Mouse (Mus musculus) spleen, embryonic (tissue): ENCODE results near the gene Vps4a.
"Not testable (repeated sequence)": the region's sequence is repeated elsewhere in the genome, so short reads cannot be mapped to it uniquely, and the experiment has no call there.

Experiments
- CTCF ChIA-PET: fragments of 350-600 bp; sonication (Branson Sonifier 250); formaldehyde crosslinking; loops from one replicate; lab custom pipeline; 2022; lab: Charles Lee

The Vps4a gene

GRCm38 (mm10) chr8:107030650-107031576, at the start of gene Vps4a:
Gene Vps4a, plus strand, starts transcription at chr8:107031222.
- CTCF ChIA-PET: interaction anchor here (0.6 kb wide), 1 partner anchor 19 kb away, joined by 4 read pairs; no protein-coding TSS in a partner anchor

- CTCF ChIA-PET: no interaction called here
Observed at GRCm38 (mm10) chr8:106985404-106985821, 45.6 kb upstream of the Vps4a start.

- CTCF ChIA-PET: interaction anchor here (0.6 kb wide), 1 partner anchor 38 kb away, joined by 3 read pairs; no protein-coding TSS in a partner anchor
Observed at GRCm38 (mm10) chr8:106985951-106986350, 45.1 kb upstream of the Vps4a start.

- CTCF ChIA-PET: no interaction called here
Observed at GRCm38 (mm10) chr8:106987557-106987956, 43.5 kb upstream of the Vps4a start.

- CTCF ChIA-PET: no interaction called here
Observed at GRCm38 (mm10) chr8:106991393-106991792, 39.6 kb upstream of the Vps4a start.

GRCm38 (mm10) chr8:106996339-106996738, 34.7 kb upstream of the Vps4a start:
- CTCF ChIA-PET: not testable (repeated sequence)

- CTCF ChIA-PET: no interaction called here
Observed at GRCm38 (mm10) chr8:106997416-106997815, 33.6 kb upstream of the Vps4a start.

- CTCF ChIA-PET: interaction anchor here (0.9 to 1.2 kb wide), 2 partner anchors 34 to 93 kb away, joined by 5 read pairs; no protein-coding TSS in a partner anchor
Observed at GRCm38 (mm10) chr8:106999068-106999467, 32.0 kb upstream of the Vps4a start.

- CTCF ChIA-PET: interaction anchor here (0.6 to 1.0 kb wide), 4 partner anchors 11 to 329 kb away, joined by 3 to 9 read pairs (median 5); no protein-coding TSS in a partner anchor
Observed at GRCm38 (mm10) chr8:107002532-107002931, 28.5 kb upstream of the Vps4a start.

GRCm38 (mm10) chr8:107007795-107008194, 23.2 kb upstream of the Vps4a start:
- CTCF ChIA-PET: no interaction called here

GRCm38 (mm10) chr8:107012666-107013065, 18.4 kb upstream of the Vps4a start:
- CTCF ChIA-PET: interaction anchor here (0.6 kb wide), 1 partner anchor 295 kb away, joined by 9 read pairs; no protein-coding TSS in a partner anchor

GRCm38 (mm10) chr8:107014915-107015314, 16.1 kb upstream of the Vps4a start:
- CTCF ChIA-PET: no interaction called here

GRCm38 (mm10) chr8:107023479-107023878, 7.5 kb upstream of the Vps4a start:
- CTCF ChIA-PET: no interaction called here

- CTCF ChIA-PET: no interaction called here
Observed at GRCm38 (mm10) chr8:107029310-107029709, 1.7 kb upstream of the Vps4a start.

- CTCF ChIA-PET: no interaction called here
Observed at GRCm38 (mm10) chr8:107030058-107030457, 964 bp upstream of the Vps4a start.

- CTCF ChIA-PET: interaction anchor here (0.6 kb wide), 2 partner anchors 19 to 98 kb away, joined by 4 to 7 read pairs; no protein-coding TSS in a partner anchor
Observed at GRCm38 (mm10) chr8:107031577-107032090, 612 bp downstream of the Vps4a start.

- CTCF ChIA-PET: not testable (repeated sequence)
Observed at GRCm38 (mm10) chr8:107033609-107034008, 2.6 kb downstream of the Vps4a start.

- CTCF ChIA-PET: interaction anchor here (0.7 kb wide), 1 partner anchor 12 kb away, joined by 3 read pairs; no protein-coding TSS in a partner anchor
Observed at GRCm38 (mm10) chr8:107035641-107036040, 4.6 kb downstream of the Vps4a start.

- CTCF ChIA-PET: no interaction called here
Observed at GRCm38 (mm10) chr8:107036626-107037025, 5.6 kb downstream of the Vps4a start.

GRCm38 (mm10) chr8:107040632-107041031, 9.6 kb downstream of the Vps4a start:
- CTCF ChIA-PET: no interaction called here

- CTCF ChIA-PET: interaction anchor here (0.6 kb wide), 1 partner anchor 542 kb away, joined by 9 read pairs; no protein-coding TSS in a partner anchor
Observed at GRCm38 (mm10) chr8:107045478-107045877, 14.5 kb downstream of the Vps4a start.

GRCm38 (mm10) chr8:107046976-107047375, 16.0 kb downstream of the Vps4a start:
- CTCF ChIA-PET: interaction anchor here (0.6 to 1.1 kb wide), 2 partner anchors 7 to 12 kb away, joined by 3 read pairs; no protein-coding TSS in a partner anchor
